Mouse (Mus musculus) spleen, adult 2 months (tissue): ENCODE data around the gene Swsap1. TPM values are rescaled to one million over a fixed set of nuclear protein-coding genes. Genes with fewer than 3 reads are reported as not detected.
A peak's percentile ranks its signal among the peaks of the same experiment; 100 is the strongest.

Experiments used
- DNase-seq, 2 experiments: peaks; one replicate each; pipeline versions ENCODE4 v3.0.0 to v3.0.0-alpha.2; 2012 to 2021; ENCODE audit warnings: low spot score in 2 of 2, low read depth in 1 of 2
- H3K27ac ChIP-seq: fragments of 200-500 bp; 2 replicates; pipeline ENCODE4 v1.5.1; 2012; ENCODE audit warnings: low read length, inconsistent platforms; ENCODE audit not compliant: insufficient read depth
- H3K27me3 ChIP-seq: fragments of 200-500 bp; 2 replicates; pipeline ENCODE4 v1.6.1; 2012; ENCODE audit warnings: mild to moderate bottlenecking, moderate library complexity, low read length, inconsistent platforms; ENCODE audit not compliant: control insufficient read depth, insufficient read depth
- H3K36me3 ChIP-seq: fragments of 200-500 bp; 2 replicates; pipeline ENCODE4 v1.6.1; 2012; ENCODE audit warnings: mild to moderate bottlenecking, low read length, inconsistent platforms; ENCODE audit not compliant: control insufficient read depth, insufficient read depth
- H3K4me1 ChIP-seq: fragments of 200-500 bp; 2 replicates; pipeline ENCODE4 v1.6.1; 2011; ENCODE audit warnings: inconsistent platforms; ENCODE audit not compliant: control insufficient read depth, insufficient read depth, insufficient read length
- H3K4me3 ChIP-seq: fragments of 200-500 bp; 2 replicates; pipeline ENCODE4 v1.5.1; 2011; ENCODE audit warnings: mild to moderate bottlenecking, inconsistent platforms; ENCODE audit not compliant: insufficient read depth, insufficient read length; ENCODE audit errors: extremely low read depth
- CTCF ChIP-seq: fragments of 200-500 bp; IDR thresholded peaks from 2 replicates; pipeline ENCODE4 v1.5.1; 2011; ENCODE audit warnings: mild to moderate bottlenecking, inconsistent platforms; ENCODE audit not compliant: insufficient read depth, insufficient read length, insufficient replicate concordance; ENCODE audit errors: extremely low read depth
- POLR2A ChIP-seq: fragments of 200-500 bp; IDR thresholded peaks from 2 replicates; pipeline ENCODE4 v1.6.1; 2011; ENCODE audit warnings: low read depth, low read length, inconsistent platforms
- WGBS: fragments of 180-500 bp; shearing (Covaris S2); methylation state at CpG from one replicate; pipeline ENCODE4 v1.1.7; 2018; 5-methylcytosine and 5-hydroxymethylcytosine counted together
- polyA plus RNA-seq: library from polyadenylated mRNA; depleted of rRNA; stranded (reverse); fragments of >200 nt; gene quantifications from 2 replicates; pipeline ENCODE4 v1.2.3, GENCODE M21; 2012

Swsap1 gene
- polyA plus RNA-seq, 1 experiment: 6.5 TPM

DNA sequence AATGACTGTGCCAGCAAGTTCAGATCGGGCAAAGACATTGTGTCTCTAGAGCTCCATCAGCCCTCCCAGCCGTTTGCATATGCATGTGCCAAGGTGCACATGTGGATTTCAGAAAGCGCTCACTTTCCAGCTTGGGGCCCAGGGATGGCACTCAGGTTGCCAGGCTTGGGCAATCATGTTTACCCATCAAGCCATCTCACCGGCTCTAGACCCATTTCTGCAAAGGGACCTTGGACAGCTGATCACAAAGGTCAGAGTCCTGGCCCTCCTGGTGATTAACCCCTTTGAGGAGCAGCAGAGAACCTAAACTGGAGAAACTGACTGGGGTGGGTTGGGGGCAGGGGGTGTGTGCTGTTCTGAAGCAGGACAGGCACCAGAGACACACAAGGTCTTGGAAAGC is 36.7 kb downstream of the Swsap1 start:
- Histone ChIP-seq H3K27me3 (peaks cover 24% of the 10 kb centered on the region), H3K27ac (no peak overlapping the region), H3K4me1 (peaks cover 9% of the 10 kb centered on the region), H3K36me3 (no peaks in the 10 kb centered on the region), H3K4me3 (no peak overlapping the region)
- WGBS: 83% methylated on average over 4 of the region's 4 CpGs
- no peak for DNase-seq
- TF ChIP-seq POLR2A (no peak), CTCF (no peak)

DNA sequence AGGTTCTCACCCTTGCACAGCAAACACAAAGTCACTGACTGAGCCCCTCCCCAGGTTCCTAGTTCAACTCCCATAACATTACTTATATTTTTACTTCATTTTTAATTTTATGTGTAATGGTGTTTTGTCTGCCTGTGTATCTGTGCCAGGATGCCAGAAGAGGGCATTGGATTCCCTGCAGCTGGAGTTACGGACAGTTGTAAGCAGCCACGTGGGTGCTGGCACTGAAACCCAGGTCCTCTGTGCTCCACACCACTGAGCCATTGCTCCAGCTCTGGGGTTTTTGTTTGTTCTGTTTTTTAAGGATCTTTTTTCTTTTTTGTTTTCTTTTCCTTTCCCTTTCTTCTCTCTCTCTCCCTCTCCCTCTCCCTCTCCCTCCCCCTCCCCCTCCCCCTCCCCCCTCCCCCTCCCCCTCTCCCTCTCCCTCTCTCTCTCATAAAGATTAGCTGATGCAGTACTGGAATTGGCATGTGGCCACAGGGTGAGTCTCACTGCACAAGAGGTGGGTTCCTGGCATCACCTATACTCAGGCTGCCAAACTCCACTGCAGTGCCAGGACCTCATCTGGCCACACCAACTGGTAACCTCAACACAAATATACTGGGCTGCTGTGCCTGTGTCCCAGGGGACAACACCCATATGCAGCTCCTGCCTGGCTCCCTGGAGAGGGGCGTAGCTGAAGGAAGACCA is 40.8 kb downstream of the Swsap1 start:
- DNase-seq: no peak
- Histone ChIP-seq H3K27ac (no peak overlapping the region), H3K27me3 (no peaks in the 10 kb centered on the region), H3K36me3 (no peaks in the 10 kb centered on the region), H3K4me1 (no peaks in the 10 kb centered on the region), H3K4me3 (no peak overlapping the region)
- TF ChIP-seq POLR2A (no peak), CTCF (no peak)
- 80% methylated on average over 3 of the region's 3 CpGs for WGBS

DNA sequence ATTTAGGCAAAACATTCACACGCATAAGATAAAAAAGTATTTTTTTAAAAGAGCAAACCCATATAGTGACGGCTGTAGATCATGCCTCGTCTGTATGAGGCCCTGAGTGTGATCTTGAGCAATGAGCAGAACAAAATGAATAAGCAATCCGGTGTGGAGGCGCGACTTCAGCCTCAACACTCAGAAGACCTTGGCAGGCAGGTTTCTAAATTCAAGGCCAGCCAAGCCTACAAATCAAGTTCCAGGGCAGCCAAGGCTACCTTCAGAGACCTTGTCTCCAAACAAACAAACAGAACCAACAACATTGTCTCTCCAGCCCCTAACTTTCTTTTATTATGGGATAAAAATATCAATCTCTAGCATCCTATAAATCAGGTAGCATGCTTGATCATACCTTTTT is 44.7 kb downstream of the Swsap1 start:
- TF ChIP-seq POLR2A: no peak
- TF ChIP-seq CTCF: no peak
- Histone ChIP-seq H3K4me1 (peaks cover 6% of the 10 kb centered on the region; the same call in 1 of the 2 replicates), H3K27ac (no peak overlapping the region), H3K36me3 (peaks cover 1% of the 10 kb centered on the region; the same call in 1 of the 2 replicates), H3K4me3 (no peak overlapping the region), H3K27me3 (no peaks in the 10 kb centered on the region)
- WGBS: 86% methylated on average over 6 of the region's 6 CpGs
- no peak for DNase-seq

DNA sequence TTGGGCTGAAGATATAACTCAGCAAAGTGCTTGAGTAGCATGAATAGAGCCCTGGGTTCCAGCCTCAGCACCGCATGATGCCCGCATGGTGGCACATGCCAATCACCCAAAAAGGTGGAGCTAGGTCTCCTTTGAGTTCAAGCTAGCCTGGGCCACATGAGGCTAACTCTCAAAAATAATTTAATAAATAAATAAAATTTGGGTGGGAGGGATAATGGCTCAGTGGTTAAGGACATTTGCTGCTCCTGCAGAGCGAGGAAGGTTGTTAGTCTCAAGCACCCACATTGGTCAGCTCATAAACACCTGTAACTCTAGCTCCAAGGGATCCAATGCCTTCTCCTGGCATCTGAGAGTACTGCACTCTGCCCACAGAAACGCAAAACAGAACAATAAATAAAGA is 46.1 kb downstream of the Swsap1 start:
- TF ChIP-seq POLR2A: no peak
- TF ChIP-seq CTCF: no peak
- WGBS: 88% methylated on average over 4 of the region's 4 CpGs
- no peak overlapping the region for H3K27ac ChIP-seq
- H3K36me3 ChIP-seq: peaks cover 4% of the 10 kb centered on the region
- H3K27me3 ChIP-seq: no peaks in the 10 kb centered on the region
- H3K4me3 ChIP-seq: no peak overlapping the region
- no peak for DNase-seq
- H3K4me1 ChIP-seq: peaks cover 6% of the 10 kb centered on the region; the same call in 1 of the 2 replicates

DNA sequence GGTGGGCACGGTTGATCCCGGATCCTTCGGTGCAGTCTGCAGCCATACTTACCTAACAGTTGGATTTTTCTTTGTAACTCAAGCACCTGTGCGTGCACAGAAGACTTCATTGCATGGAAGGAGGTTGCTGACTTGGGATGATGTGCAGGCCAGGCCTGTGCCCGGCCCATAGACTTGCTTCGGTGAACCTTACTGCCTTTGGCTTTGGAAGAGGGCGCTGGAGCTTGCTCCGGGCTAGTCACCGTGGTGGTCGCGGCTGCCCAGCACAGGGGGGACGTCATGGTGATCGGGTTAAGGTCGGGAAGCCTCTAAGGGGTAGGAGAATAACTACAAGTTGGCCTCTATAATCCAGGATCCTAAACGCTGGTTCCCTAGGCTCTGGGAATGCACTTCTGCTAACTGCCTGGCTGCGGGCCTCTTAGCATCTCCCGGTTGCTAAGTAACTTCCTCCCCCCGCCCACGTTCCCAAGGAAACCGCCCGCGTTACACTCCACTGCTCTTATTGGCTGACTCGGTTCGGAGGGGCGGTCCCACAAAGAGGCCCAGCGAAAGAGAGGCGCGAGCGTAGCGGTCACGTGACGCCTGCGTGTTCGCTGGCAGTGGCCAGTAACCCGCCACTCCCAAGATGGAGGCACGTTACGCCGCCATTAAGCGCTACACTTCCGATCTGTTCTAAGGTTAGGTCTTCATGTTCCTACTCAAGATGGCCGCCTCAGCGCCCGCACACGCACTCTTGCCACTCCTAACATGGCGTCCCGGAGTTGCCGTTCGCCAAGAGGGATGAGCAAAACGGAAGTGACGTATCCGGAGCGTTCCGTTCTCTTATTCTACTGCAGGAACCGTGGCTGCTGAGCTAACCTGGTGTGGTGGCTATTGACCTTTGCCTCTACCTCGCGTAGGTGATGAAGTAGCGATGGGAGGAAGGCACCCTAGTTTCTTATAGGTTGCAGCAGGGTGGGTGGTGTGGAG is 46.9 kb downstream of the Swsap1 start, which contains the start of the genes Ccdc151 and Prkcsh:
TSS of gene Ccdc151 (minus strand) at position 441 of the 969 bp plus-strand sequence.
TSS of gene Prkcsh (plus strand) at position 613 of the 969 bp plus-strand sequence.
- Histone ChIP-seq H3K36me3 (peaks cover 7% of the 10 kb centered on the region), H3K4me3 (peak within 1 kb of the TSS; percentile 75), H3K27ac (peak within 1 kb of the TSS; percentile 57; the same call in 1 of the 2 replicates), H3K4me1 (peaks cover 6% of the 10 kb centered on the region; the same call in 1 of the 2 replicates), H3K27me3 (no peaks in the 10 kb centered on the region)
- TF ChIP-seq POLR2A: peak; percentile 59
- TF ChIP-seq CTCF: no peak
- 8% methylated on average over 57 of the region's 57 CpGs for WGBS
- DNase-seq: peak; percentile 99

DNA sequence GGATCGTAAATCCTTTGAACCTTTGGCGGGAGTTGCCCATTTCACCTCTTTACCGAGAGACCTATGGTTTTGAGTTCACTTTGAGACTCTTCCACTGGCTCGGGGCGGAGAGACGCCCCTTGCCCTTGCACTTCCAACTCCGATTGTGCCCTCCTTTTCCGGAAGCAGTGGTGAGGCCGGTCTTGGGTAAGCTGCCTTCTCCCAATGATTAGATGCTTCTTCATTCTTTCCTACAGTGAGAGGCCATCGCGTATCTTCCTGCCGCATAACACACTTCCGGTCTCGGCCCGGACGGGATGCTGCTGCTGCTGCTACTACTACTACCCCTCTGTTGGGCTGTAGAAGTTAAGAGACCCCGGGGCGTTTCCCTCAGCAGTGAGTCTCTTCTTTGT is 47.6 kb downstream of the Swsap1 start:
- H3K27ac ChIP-seq: peak overlapping the region; percentile 57; the same call in 1 of the 2 replicates
- WGBS: under 1% methylated on average over 18 of the region's 18 CpGs
- peaks cover 6% of the 10 kb centered on the region; the same call in 1 of the 2 replicates for H3K4me1 ChIP-seq
- no peak for DNase-seq
- peaks cover 8% of the 10 kb centered on the region for H3K36me3 ChIP-seq
- H3K4me3 ChIP-seq: peak overlapping the region; percentile 75
- H3K27me3 ChIP-seq: no peaks in the 10 kb centered on the region
- TF ChIP-seq POLR2A (no peak), CTCF (no peak)
